Mouse (Mus musculus) lung, postnatal 36 days (tissue): Measurements from ENCODE around the gene Usp21.

Experiments used
- DNase-seq: peaks from one replicate; pipeline ENCODE4 v3.0.0; 2022; ENCODE audit warnings: mixed read lengths

Usp21 gene

DNA sequence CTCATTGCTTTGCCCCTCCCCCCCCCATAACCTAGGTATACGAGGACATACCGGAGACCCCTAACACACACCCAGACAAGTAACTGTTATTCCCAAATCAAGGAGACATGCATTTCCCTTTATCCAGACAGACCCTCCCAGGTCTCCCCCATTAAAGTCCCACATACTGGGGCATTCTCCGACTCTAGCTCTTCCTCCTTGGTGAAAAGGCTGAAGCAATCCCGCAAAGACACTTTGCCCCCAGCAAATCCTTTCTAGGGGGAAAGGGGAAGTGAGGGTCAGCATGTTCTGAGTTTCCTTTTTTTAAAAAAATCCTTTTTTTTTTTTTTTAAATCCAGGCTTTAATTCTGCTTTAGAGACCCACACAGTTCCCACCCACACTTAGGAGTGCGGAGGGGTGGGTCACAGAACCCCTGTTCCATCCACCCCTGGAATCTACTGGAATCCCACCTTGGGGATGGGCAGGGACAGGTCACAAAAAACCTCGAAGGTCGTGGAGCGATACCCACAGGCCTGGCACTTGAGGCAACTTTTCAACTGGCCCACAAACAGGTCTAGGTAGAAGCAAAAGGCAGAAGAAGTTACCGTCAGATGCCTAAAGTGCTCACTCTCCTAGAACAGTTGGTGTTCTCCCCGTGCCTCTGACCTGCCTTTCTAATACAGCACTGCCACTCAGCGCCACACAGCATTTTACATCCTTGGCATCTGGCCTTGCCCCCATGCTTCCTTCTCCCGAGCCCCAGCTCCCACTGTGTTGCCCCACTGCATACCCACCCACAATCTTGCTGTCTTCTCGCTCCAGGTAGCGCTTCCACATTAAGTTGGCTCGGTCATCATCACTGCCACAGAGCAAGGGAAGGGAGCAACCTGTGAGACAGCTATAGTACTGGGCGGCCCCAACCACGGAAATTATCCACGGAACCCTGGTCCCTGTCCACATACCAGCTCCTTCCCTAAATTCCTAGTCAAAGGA, 4.3 kb downstream of the Usp21 start:
- DNase-seq = no peak

DNA sequence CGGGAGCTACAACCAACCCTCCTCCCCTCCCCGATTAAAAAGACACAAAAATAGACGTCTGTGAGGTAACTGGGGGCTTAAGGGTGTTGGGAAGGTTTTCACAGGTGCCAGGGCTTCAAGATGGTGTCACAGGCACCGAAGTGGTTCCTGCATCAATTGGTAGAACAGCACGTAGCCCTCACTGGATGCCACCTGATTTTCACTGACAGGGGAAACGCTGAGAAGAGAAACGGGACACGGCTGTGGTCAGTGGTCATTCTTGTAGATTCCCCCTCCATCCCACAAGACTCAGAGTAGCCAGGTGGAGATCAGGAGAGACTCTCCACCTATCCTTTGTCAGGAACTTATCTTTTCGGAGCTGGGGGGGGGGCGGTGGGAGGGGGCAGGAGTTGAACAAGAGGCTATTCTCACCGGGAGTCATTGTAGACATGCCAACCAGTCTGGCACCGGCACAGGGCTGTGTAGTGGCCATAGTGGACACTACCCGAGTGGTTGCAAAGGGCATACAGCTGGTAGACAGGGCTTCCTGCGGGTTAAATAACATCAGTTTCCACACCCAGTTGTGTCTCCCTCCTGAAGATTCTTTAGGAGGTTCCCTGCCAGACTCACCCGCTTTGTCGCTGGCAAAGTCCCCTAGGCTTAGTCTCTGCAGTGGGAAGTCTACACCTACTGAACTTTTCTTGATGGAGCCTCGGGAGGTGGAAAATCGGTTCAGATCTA, 5.5 kb downstream of the Usp21 start:
- no peak for DNase-seq

DNA sequence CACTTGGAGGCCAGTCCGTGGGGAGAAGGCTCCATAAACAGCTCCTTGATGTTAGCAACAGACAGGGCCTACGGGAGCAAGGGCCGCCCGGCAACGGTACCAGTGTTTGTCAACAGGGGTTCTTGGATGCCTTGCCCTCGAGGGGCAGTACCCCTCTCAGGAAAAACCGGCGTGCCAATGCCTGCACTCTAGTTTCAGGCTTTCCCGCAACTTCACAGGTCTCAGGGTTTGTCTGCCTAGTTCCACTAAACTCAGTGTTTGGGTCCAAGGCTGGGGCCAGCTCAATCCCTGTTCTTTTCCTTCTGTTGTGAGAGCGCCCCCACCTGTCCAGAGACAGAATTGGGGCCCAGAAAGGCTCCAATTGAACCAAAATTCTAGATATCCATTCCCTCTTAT, 6.3 kb downstream of the Usp21 start:
- peak; percentile 91 for DNase-seq

DNA sequence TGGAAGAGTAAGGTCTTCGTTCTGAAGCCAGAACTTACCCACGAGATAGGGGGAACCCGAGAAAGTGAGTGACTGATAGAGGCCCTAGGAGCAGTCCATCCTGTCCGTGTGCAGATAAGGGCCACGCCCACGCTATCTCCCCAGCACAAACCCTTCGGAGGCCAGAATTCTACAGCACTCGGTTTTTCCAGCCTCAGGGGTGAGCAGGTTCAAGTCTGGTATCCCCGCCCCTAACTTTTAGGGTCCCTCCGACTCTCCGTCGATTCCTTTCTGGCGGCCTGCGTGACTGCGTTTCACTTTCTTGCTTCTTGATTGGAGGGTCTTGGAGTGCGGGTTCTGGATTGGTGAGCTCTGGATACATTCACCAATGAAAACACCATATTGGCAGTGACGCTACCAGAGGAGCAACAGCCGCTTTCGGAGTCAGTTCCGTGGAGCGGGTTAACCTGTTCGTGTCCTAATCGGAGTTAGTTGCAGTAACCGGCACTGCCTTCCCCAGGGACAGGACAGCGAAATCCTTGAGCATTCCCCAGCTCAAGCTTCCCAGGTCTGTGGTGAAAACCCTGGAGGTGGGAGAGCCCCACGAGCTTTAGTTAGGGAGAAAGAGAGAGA, 6.8 kb downstream of the Usp21 start, which contains the start of gene Ppox:
Gene Ppox (minus strand): TSS at position 271 of the 612 bp plus-strand sequence.
- DNase-seq = peak; percentile 98

DNA sequence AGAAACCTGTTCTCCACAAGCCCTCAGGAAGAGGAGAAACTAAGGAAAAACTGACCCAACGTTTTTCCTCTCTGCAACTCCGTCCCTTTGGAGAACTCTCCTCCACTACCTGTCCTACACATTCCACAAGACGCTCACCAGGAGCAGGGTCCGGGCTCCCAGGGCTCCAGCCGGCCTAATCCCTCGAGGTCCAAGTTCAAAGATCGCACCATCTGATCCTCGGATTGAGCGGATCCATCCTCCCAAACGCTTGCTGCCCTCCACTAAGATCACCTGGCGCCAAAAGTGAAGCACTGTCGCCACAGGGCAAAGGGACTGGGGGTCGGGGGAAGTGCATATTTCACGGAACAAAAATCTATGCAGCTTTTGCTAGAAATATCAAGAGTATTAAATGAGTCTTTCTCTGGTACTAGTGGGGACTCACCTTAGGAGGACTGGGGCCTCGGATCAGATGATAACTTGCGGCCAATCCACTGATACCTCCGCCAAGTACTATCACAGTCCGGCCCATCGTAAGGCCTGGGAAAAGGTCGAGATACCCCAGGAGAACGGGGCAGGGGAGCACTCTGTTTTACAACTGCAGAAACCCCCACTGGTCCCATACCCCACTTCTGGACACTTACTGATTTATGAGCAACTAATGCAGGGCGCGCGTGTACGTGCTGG, 7.4 kb downstream of the Usp21 start:
- no peak for DNase-seq

DNA sequence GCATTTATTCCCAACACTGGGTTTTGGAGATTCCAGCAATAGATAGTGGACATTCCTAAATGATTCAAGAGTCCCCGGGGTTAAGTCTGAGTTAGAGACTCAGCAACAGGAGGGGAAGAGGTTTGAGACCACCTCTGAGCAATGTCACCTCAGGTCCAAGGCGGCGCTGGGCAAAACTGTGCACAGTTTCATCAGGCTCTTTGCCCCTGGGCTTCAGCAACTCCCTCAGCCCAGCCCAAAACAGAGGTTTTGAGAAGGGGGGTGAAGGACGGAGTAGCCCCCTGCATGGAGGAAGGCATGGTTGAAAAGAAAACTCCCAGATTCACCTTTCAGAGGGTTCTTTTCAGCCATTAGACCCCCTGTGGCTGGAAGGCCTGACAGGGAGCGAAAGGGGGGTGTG, 8.1 kb downstream of the Usp21 start:
- no peak for DNase-seq

DNA sequence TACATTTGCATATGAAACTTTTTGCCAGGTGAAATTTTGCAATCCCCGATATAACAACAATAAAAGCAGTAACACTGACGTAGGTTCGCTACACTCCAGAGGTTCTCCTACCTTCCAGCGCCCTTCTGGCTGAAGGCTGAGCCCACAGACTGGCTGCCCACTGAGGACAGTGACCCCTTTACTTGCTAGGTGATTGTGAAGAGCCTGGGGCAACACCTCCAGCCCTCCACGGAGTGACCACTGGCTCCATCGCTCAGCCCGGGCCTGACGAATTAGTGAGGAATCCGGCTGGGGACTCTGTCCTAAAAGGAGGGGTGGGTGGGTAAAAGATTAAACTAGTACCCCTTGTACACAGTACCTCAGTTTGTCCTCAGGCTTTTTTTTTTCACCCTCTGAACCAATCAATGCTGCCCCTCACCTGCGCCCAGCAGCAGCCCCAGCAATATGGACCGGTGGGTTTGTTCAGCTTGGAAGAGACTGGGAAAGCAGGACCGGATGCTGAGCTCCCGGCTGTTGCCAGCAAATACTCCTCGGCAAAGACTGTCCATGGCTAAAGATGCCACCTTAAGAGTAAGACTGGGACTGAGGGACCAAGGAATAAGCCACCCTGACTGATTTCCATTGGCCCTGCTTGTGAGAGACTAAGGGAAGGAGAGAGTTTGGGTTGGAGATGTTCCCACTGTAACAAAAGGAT, 8.6 kb downstream of the Usp21 start:
- DNase-seq = no peak

DNA sequence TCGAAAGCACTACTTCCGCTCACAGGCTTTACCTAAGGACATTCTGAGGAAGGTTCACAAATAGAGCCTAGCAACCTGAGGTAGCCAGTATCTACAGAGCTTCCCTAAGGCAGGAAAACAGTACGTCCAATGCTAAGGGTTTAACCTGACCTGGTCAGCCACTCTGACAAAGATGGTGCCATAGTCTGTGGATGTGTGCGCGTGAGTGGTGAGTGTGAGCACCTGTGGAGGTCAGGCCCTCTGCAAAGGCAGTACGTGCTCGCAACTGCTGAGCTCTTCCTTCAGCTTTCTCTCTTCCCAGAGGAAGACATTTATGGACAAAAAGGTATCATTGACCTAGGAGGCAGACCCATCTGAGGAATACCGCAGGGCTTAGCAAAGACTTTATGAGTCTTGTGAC, 9.4 kb downstream of the Usp21 start:
- DNase-seq = no peak

DNA sequence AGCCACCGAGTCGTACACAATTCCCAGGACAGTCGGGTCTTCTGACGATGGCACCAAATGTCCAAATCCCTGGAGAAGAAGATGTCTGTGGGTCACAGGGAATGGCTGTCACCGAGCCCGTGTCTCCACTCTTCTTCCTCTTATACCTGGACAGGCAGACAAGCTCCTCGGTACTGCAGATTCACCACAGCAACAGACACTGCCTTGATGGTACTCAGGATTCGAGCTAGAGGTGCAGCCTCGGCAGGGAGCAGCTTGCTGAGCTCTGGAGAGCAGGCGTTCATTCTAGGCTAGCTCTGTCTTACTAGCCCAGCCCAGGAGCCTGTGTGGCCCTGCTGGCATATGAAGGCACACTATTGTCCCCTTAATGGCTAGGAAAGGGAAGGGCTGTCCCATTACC, 10.1 kb downstream of the Usp21 start:
- no peak for DNase-seq

DNA sequence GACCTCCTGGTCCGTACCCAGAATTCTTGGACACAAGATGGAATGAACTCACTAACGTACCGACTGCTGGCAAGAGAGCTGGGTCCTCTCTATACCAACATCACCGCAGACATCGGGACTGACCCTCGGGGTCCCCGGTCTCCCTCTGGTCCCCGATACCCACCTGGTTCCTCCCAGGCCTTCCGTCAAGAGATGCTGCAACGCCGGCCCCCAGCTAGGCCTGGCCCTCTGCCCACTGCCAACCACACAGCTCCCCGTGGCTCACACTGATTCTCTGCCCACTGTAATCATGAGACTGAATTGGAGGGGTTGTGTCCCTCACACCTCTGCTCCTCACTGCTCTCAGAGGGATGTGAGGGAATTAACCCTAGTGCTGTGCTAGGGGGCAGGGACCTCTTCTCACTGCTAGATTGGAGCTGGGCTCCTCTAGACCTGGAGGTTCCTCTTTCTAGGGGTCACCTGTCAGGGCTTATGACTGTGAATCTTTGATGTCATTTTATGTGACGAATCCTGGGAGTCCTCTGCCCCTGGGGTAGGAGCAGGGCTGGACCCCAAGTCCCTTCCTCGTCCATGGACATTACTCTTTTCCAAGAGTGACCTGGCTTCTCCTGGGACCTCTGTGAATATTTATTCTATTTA, 11.6 kb downstream of the Usp21 start:
- DNase-seq = no peak

DNA sequence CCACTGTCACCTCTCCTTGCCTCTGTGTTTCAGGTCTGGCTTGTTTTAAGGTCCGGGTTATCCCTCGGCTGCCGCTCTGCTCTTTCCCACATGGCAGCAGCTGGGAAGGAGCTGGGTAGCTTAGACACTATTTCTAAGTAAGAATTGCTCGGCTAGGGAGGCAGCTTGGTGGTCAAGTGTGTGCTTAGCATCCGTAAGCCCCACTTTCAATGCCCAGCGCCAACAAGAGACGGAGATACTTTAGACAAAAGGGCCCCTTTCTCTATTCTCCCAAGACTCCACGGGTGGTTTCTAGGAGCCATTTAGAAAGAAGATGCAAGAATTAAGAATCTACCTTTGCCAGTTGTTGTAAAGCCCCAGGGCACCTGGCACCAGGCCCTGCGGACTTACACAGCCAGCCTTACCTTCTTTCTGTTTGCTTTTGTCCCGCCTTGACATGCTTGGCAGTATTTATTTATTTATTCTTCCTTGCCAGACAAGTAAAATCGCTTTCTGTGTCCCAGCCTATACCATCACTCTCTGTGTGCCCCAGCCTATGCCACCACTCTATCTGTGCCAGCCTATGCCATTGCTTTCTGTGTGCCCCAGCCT, 12.6 kb downstream of the Usp21 start:
- no peak for DNase-seq

DNA sequence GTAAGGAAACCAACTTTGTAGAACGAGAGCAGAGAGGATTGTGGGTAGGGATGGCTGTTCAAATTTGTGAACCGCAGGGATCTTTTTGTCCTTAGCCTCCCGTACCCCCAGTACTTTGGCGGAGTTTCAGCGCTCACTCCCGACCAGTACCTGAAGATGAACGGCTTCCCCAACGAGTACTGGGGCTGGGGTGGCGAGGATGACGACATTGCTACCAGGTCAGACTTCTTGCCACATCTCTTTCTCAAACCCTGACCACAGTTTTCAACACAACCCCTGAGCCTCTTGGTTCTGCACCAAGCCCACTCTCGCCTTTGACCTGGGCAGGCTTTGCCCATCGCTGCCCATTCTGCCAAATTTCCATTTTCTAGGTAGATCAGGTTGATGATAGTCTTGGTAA, 13.6 kb downstream of the Usp21 start:
- no peak for DNase-seq

DNA sequence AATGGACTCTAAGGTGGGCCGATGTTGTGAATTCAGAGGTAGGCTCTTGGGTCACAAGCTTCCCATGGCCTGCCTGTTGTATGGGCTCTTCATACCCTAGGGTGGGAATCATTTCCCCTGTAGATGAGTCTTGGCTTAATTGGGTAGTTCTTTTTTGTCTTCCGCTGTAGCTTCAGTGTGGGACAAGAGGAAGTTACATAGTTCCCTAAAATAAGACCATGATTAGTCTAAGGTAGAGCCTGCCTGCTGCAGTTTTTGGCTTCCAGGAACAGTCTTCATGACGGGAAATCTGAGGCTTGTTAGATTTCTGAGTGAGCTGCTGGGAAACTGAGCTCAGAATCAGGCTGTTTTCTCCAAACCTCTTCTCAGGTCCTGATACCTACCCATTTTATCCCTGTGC, 15.7 kb downstream of the Usp21 start:
- DNase-seq = no peak

DNA sequence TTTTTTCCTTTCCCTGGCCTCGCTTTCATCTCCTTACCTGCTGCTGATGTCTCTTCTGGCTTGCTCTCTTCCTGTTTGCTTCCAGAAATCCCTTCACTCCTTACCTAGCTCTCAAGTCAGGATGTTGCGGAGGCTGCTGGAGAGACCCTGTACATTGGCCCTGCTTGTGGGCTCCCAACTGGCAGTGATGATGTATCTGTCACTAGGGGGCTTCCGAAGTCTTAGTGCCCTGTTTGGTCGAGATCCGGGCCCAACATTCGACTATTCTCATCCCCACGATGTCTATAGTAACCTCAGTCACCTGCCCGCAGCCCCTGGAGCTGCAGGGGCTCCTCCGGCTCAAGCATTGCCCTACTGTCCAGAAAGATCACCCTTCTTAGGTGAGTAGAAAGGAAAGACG, 16.2 kb downstream of the Usp21 start:
- DNase-seq = no peak

DNA sequence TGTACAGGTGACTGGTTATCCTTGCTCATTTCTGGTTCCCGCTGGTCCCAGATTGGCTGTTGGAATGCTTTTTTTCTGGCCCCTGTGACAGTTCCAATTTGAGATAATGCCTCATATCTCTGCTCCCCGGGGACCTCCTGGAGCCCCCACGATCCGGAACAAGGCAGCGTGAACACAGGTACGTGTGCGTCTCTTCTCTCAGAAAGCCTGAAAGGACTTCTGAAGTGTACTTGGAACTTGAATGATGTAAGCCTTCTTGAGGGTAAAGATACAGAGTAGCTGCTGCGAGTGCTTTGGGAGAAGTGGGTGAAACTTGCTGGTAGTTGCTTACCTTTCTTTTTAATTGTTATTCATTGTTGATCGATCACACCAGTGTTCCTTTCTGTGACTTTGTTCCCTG, 16.6 kb downstream of the Usp21 start:
- peak; percentile 65 for DNase-seq

DNA sequence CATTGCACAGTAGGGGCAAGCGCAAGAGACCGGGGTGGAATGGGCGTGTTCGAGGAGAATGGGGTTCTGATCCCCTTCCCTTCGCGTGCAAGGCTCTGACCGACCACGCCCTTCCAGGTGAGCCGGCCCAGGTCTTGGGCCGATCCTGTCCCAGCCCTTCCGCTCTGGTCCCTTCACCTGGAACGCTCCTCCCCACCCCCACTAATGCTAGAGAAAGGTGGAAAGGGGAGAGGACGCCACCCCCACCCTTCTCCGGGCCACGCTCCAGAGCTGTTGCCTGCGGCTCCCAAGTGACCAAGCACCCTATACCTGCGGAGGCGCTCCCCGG, 17.3 kb downstream of the Usp21 start:
- peak; percentile 77 for DNase-seq

DNA sequence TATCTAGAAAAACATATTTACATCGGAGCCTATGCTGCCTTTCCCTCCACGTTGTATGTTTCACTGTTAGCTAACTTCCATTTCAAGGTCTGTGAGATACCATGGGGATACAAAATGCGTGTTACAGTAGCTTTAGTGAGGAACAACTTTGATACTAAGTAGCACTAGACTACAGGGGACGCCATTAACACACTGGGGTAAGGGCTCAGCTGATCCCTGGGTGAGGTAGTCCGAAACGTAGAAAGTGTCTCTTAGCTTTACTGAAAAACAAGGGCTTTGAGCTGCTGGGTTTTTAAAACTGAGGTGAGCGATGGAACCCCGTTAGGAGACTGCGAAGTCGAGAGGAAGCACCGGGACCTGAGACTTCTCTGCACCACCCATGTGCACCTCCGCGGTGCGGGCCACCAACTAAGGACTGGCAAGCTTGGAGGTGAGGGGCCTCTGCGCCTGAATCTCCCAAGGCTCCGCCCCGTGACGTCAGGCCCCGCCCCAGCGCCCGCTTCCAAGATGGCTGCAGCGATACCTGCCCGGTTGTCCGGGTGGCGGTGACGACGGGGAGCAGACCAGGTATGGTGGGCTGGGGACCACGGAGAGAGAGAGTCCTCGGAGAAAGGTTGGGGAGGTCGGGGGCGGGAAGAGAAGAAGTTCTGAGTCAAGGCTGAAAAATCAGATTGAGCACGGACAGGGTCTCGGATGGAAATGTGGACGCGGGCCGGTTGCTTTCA, 17.8 kb downstream of the Usp21 start, which contains the start of gene B4galt3:
Gene B4galt3 (plus strand): TSS at position 481 of the 725 bp plus-strand sequence.
- peak; percentile 98 for DNase-seq

DNA sequence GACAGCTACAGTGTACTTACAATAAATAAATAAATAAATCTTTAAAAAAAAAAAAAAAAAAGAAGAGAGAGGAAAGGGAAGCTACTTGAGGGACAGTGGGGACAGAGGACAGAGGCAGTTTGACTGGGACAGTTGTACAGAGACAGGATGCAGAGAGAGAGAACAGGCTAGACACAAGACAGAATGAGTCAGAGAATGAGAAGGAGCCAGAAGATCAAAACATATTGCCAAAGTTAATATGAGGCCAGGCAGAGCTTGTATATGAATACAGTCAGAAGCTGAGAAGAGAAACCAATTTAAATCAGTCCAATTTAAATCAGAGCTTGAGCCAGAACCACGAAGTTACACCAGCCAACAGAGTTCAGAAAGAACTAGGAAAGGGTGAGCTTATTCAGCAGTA, 19.4 kb downstream of the Usp21 start:
- no peak for DNase-seq

DNA sequence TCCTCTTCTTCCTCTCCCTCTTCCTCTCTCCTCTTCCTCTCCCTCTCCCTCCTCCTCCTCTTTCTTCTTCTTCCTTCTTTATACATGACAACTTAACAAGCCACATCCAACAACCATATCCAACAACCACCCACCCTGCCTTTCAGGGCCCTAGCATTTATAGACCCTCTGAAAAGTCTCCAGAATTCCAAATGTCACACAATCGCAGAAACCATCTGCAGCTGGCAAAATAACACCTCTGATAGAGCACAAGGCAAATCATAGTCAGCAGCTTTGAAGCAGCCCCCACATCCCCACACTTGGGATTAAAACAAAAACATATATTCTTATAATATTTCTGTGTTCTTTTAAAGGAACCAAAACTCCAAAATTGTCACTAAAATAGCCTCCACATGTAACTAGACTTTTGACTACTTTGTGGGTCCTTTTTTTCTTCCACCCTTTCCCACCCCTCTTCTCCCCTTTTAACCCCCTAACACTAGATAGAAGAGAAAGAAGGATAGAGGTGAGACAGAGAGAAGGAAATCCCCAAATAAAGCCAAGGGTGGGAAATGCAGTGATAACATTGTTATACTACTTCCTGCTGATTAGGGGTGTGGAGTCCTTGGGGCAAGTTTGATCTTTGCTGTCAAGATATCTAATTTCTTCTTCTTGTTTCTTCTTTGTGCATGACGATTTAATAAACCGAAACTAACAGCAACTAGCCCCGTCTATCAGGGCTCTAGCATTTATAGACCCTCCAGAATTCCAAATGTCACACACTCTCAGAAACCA, 21.6 kb downstream of the Usp21 start:
- DNase-seq = no peak
